Mouse (Mus musculus) large intestine, adult 2 months (tissue): ENCODE data around the gene Psmb10. TPM values are rescaled to one million over a fixed set of nuclear protein-coding genes. Genes with fewer than 3 reads are reported as not detected.
A peak's percentile ranks its signal among the peaks of the same experiment; 100 is the strongest.
"Not testable (repeated sequence)": the region's sequence is repeated elsewhere in the genome, so short reads cannot be mapped to it uniquely, and the experiment has no call there.

Source experiments
- DNase-seq: peaks from one replicate; pipeline ENCODE4 v3.0.0-alpha.2; 2012; ENCODE audit warnings: low read depth, low spot score
- WGBS: fragments of 180-500 bp; shearing (Covaris S2); methylation state at CpG from one replicate; pipeline ENCODE4 v1.1.7; 2018; 5-methylcytosine and 5-hydroxymethylcytosine counted together
- polyA plus RNA-seq: library from polyadenylated mRNA; depleted of rRNA; stranded (reverse); fragments of >200 nt; gene quantifications from 2 replicates; pipeline ENCODE4 v1.2.3, GENCODE M21; 2012; rRNA removed

The Psmb10 gene
- 659 and 697 TPM in 2 replicates for polyA plus RNA-seq

DNA sequence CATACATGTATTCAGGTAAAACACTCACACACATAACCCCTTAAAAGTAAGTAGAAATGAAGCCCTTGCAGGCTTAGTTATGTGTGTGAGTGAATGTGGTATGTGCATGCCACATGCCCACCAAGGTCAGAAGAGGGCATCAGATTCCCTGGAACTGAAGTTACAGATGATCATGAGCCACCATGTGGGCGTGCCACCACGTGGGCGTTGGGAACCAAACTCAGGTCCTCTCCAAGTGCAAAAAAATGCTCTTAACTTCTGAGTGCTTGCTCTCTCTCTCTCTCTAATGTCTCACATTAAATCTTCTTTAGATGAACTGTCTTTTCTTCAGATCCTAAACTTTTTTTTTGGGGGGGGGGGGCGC lies at the start of gene Psmb10:
Psmb10 (minus strand) TSS at position 139 of the 364 bp plus-strand sequence.
- no peak for DNase-seq
- 1% methylated on average over 4 of the region's 4 CpGs for WGBS

- not testable (repeated sequence) for DNase-seq
- WGBS: 79% methylated on average over 11 of the region's 11 CpGs
Measured at GRCm38 (mm10) chr8:105983406-105983805, 45.2 kb upstream of the Psmb10 start.

DNA sequence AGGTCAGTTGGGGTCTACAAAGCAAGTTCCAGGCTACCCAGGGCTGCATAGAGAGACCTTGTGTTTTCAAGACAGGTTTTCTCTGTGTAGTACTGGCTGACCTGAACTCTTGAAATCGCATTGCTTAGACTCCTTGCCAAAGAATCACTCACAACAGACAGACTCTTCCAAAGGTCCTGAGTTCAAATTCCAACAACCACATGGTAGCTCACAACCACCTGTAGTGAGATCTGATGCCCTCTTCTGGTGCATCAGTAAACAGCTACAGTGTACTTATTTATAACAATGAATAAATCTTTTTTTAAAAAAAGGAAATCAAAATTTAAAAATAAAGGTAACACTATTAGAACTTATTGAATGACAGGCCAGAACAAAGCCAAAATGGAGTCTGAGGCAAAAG lies 42.9 kb upstream of the Psmb10 start:
- DNase-seq: no peak

DNA sequence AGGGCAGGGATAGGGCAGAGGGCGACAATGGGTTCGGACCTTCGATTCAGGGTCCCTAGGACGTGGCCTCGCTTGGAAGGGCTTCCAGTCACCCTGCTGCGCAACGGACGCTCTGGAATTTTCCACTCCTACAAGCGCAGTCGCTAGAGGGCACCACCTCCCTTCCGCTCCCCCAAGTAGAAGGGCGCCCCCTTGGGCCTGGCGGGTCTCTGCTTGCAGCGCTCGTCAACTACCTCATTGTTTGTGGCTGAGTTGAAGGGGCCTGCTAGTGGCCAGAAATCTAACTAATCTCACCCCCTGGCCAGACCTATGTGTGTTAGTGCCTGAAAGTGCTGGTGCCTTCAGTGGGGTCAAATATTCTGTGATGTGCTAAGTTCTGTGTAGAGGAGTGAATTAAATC lies 41.1 kb upstream of the Psmb10 start, which contains the start of gene Dpep3:
Dpep3 (minus strand) TSS at position 105 of the 400 bp plus-strand sequence.
- DNase-seq: no peak
- 92% methylated on average over 15 of the region's 15 CpGs for WGBS

More for the DNA sequence above, 42.9 kb upstream of the Psmb10 start:
- WGBS: 86% methylated on average over 1 of the region's 1 CpGs

- 84% methylated on average over 7 of the region's 7 CpGs for WGBS
- no peak for DNase-seq
Measured at GRCm38 (mm10) chr8:105975363-105975762, 37.1 kb upstream of the Psmb10 start.

GRCm38 (mm10) chr8:105971019-105971720 lies 32.9 kb upstream of the Psmb10 start:
- no peak for DNase-seq
- WGBS: 72% methylated on average over 8 of the region's 8 CpGs

DNA sequence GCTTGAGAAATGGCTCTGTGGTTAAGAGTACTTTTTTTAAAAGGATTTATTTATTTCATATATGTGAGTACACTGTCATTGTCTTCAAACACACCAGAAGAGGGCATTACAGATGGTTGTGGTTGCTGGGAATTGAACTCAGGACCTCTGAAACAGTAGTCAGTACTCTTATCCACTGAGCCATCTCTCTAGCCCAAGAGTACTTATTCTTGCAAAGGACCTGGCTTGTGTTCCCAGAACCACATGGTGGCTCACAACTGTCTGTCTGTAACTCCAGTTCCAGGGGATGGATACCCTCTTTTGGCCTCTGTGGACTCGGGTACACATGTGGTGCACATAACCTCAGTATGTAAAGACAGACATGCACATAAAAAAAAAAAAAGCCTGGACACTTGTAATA lies 31.1 kb upstream of the Psmb10 start:
- WGBS: 59% methylated on average over 1 of the region's 1 CpGs
- DNase-seq: no peak

DNA sequence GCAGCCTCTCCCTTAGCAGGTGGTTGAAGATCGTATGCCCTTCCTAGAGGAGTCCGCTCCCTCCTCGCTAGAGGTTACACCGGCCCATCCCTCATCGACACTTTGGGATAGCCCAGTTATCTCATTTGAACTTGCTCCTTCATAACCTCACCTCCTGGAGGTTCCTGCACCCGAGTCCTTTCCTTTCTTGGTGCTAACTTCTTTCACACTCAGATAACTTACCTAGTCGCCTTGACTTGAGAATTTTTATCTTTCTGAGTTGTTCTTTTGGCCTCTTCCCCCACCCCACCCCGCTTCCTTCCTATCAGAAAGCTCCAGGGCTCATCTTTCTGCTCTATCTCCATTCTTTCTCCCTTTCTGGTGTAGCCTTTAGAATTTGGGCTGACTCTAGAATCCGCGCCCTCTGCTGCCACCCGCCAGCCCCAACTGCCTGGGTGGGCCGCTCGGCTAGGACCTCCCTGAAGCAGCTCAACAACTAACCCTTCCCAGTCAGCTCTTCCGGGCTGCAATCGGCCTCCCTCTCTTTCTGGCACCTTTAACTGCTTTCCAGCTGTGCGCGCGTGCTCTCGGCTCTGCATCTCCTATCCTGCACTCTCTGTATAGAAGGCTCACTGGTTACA lies 28.6 kb upstream of the Psmb10 start:
- no peak for DNase-seq

DNA sequence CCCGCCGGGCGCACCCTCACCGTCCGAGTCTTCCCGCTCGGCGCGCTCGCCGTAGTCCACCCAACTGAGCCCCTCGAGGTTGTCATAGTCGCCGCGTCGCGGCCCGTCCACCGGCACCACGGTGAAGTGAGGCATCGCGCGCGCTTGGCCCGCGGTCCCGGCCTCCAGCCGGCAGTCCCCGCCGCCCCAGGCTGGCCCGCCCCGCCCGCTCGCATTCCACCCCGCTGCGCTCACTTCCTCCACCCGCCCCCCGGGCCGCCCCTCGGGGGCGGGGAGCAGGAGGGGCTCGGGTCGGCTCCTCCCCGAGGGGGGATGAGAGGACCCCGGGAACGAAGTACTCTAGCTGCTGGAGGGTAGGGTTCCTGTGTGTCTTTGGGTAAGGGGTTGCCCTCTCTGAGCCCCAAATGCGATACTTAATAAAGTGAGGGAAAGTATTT lies 27.7 kb upstream of the Psmb10 start, which contains the start of gene Slc12a4:
Slc12a4 (minus strand) TSS at position 193 of the 437 bp plus-strand sequence.
- DNase-seq: no peak
- WGBS: under 1% methylated on average over 47 of the region's 47 CpGs

More for the DNA sequence above, 28.6 kb upstream of the Psmb10 start:
- 11% methylated on average over 19 of the region's 19 CpGs for WGBS

DNA sequence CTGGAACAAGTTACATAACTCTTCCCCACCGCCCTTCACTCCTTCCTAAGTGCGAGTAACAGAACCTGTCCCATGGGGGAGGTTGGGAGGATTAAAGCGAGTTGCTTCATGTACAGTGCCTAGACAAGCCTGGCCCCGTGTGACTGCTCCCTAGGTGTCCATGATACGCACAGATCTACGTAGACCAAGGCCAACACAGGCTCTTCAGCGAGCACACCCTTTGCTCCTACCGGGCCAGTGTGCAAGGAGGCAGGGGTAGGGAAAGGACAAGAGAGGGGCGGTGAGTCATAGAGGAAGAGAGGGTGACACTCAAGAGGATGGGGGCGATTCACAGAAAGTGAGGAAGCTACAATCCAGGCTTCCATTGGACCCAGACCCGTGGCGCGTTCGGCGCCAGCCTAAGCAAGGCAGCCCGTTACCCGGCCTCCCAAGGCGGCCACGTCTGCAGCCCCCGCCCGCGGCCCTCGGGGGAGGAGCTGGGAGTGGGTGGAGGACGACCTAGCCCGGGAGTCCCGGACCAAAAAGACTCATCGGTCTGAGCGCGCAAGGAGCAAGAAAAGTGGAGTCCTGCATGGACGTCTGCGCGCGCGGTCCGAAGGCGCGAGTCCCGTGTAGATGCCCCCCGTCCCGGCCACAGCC lies 27.1 kb upstream of the Psmb10 start:
- DNase-seq: no peak

DNA sequence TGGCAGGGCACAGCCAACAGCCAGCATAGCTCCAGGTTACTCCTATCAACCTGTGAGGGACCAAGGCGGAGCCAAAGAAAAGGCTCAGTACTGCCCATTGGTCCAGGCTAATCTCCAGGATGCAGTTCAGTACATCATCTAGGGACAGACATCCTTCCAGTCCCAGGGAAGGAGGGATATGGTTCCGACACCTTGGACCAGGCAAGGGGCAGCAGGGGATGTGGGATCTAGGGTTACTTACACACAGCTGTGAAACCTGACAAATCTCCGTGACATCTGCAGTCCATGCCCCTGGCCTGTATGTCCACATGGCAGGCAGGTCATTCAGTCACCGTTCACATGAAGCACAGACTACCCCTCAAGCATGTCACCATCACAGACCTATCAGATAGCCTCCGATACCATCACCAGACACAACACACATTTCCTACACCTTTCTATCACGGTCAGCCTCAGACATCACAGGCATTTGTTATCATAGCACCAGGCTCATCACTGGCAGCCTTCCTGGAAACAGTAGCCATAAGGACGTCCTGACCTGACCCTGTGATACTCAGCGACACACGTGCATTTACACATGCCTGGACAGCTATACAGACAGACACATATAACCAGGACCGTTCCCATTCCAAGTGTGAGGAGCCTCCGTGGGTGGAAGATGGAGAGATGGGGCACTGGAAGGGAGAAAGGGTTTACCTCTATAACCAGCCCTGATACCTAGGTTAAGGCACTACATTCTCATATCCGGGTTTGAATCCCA lies 26.4 kb upstream of the Psmb10 start:
- DNase-seq: no peak
- WGBS: 58% methylated on average over 12 of the region's 12 CpGs

More for the DNA sequence above, 27.1 kb upstream of the Psmb10 start:
- WGBS: 4% methylated on average over 40 of the region's 40 CpGs

GRCm38 (mm10) chr8:105961536-105961935 lies 23.3 kb upstream of the Psmb10 start:
- 92% methylated on average over 10 of the region's 10 CpGs for WGBS

GRCm38 (mm10) chr8:105961101-105961500 lies 22.9 kb upstream of the Psmb10 start:
- WGBS: 83% methylated on average over 14 of the region's 14 CpGs
- no peak for DNase-seq

More at GRCm38 (mm10) chr8:105961536-105961935, 23.3 kb upstream of the Psmb10 start:
- DNase-seq: no peak

DNA sequence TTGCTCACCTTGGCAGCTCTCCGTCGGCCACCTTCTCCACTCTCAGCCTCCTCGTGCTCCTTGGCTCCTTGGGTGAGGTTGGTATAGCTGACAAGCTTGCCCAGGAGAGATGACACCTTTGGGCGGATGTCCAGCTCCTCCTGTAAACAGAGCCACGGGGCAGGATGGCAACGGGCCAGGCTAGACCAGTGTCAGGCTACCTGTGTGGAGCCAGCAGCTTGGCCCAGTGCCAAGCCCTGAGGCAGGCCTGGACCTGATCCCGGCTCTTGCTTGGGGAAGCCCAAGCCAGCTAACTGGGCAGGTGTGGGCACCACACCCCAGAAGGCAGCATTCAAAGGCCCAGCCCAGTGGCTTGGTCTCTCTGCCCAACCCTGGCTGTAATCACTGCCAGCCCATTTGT lies 21.1 kb upstream of the Psmb10 start:
- DNase-seq: peak; percentile 93

DNA sequence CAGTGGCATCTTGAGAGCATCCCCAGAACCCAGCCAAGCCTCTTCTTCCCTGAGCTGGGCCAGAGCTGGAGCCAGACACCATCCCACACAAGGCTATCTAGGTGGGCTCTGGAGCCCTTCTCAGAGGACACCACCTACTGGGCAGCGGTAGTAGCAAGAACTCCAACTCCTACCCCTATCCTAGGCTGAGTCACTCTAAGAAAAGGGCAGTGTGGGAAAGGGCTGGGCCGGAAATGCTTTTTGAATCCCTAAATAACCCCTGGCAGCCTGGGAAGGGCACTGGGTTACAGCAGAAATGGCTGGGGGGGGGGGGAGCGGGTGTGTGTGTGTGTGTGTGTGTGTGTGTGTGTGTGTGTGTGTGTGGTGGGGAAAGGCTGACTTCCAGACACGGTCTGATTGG lies 19.6 kb upstream of the Psmb10 start:
- no peak for DNase-seq
- WGBS: 32% methylated on average over 3 of the region's 4 CpGs

More for the DNA sequence above, 21.1 kb upstream of the Psmb10 start:
- WGBS: 24% methylated on average over 7 of the region's 7 CpGs

DNA sequence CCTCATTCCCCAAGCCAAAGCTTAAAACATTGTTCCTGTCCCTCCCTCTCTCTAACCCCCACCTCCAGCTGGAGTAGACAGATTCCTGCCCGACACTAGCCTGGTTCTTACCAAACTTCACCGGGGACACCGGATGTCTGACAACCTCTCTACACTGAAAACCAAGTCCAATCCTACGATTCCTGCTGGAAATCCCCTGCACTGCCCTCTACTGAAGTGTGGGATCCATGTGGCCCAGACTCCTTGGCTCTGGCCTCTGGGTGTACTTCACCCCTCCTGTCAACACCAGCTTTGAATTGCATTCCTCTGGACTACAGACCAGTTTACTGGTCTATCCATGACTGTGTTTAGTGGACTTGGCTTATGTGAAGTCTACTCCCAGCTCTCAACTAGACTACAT lies 18.3 kb upstream of the Psmb10 start:
- 70% methylated on average over 4 of the region's 4 CpGs for WGBS

GRCm38 (mm10) chr8:105951057-105951659 lies 12.9 kb upstream of the Psmb10 start:
- 26% methylated on average over 7 of the region's 7 CpGs for WGBS
- DNase-seq: no peak

More for the DNA sequence above, 18.3 kb upstream of the Psmb10 start:
- no peak for DNase-seq

DNA sequence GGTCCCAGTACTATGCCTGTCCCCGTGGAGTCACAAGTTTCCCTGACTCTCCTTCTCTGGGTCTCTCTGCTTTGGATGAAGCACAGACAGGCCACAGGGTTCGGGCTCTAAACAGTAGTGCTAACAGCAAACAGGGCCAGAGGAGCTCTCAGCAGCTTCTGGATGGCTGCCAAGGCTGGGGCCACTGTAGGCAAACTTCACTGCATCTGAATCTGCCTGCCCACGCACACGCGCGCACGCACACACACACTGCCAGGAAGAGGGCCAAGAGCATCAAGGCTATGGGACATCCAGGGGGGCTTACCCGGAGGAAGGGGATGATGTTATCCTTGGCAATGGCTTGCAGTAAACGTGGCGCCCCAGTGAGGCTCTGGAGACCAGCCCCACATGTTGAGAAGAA lies 11.1 kb upstream of the Psmb10 start:
- DNase-seq: no peak
- 33% methylated on average over 10 of the region's 10 CpGs for WGBS

DNA sequence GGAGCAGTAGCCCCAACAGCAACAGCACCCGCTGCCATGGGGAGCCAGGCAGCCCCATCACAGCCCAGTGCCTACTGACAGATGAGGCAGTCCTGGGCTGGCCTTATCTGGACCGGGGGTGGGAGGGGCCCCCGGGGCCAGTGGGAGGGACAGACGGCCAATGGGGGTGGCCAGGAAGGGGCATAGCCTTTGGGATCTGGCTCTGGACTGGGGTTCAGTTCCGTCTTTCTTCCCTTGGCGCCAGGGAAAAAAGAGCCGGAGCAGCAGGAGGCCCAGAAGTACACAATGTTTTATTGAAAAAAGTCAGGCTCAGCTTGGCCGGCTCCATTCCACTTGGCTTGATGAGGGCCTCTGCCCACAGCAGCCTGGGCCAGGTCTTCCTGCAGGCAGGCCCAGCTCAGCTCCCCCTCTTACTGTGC lies 5.1 kb upstream of the Psmb10 start, which contains the start of gene Lcat:
Lcat (minus strand) TSS at position 62 of the 419 bp plus-strand sequence.
- 78% methylated on average over 8 of the region's 8 CpGs for WGBS
- DNase-seq: no peak
